Mouse (Mus musculus) MEL (cell line): ENCODE measurements at regions not wholly inside any gene's neighbourhood (a gene's known extent, or its start where the extent isn't known, plus 50 kb on each side); places are given as distances from the start of the nearest gene placed in this dataset.

ENCODE experiments used
- CTCF ChIP-seq, 3 experiments: IDR thresholded peaks in 2 of 3; conservative IDR thresholded peaks in 1 of 3; 2 replicates each; pipeline ENCODE4 v1.5.1; 2011 to 2012; ENCODE audit warnings: low read length in 3 of 3, low read depth in 2 of 3, mild to moderate bottlenecking in 2 of 3, improper control_type of control experiment in 1 of 3, inconsistent platforms in 1 of 3, mixed read lengths in 1 of 3, moderate library complexity in 1 of 3; ENCODE audit not compliant: control insufficient read depth in 1 of 3, insufficient read depth in 1 of 3, poor library complexity in 1 of 3, severe bottlenecking in 1 of 3
- MAX ChIP-seq: IDR thresholded peaks from 2 replicates; pipeline ENCODE4 v1.6.1; 2011; ENCODE audit warnings: low read length, improper control_type of control experiment
- POLR2A ChIP-seq, 2 experiments: IDR thresholded peaks; 2 replicates each; pipeline ENCODE4 v1.6.1; 2011 to 2012; ENCODE audit warnings: low read length in 2 of 2, mild to moderate bottlenecking in 2 of 2, control low read depth in 1 of 2, improper control_type of control experiment in 1 of 2, low read depth in 1 of 2, moderate library complexity in 1 of 2; ENCODE audit not compliant: control insufficient read depth in 1 of 2, insufficient read depth in 1 of 2, poor library complexity in 1 of 2
- TAL1 ChIP-seq: IDR thresholded peaks from 2 replicates; pipeline ENCODE4 v1.6.1; 2012; ENCODE audit warnings: mild to moderate bottlenecking, inconsistent platforms, low read length, moderate library complexity, mixed read lengths

- no peak for TF ChIP-seq POLR2A (IDR thresholded peaks at IDR 0.05; ENCODE audit: control insufficient read depth in 1 of 2, insufficient read depth in 1 of 2, low read depth in 1 of 2, low read length in 2 of 2, poor library complexity in 1 of 2)
- TF ChIP-seq MAX, result no peak
- no peak for TF ChIP-seq CTCF (IDR thresholded peaks at IDR 0.05 in 2 of 3, conservative IDR thresholded peaks at IDR 0.05 in 1 of 3; ENCODE audit: control insufficient read depth in 1 of 3, insufficient read depth in 1 of 3, low read depth in 2 of 3, low read length in 3 of 3, poor library complexity in 1 of 3, severe bottlenecking in 1 of 3)
- TF ChIP-seq TAL1, result no peak
Observed at GRCm38 (mm10) chr14:76864664-76865063, 171.9 kb upstream of the Ccdc122 start.
